Mouse (Mus musculus) heart, postnatal 10 days (tissue): ENCODE measurements at regions not wholly inside any gene's neighbourhood (a gene's known extent, or its start where the extent isn't known, plus 50 kb on each side); places are given as distances from the start of the nearest gene placed in this dataset.
"Not testable (repeated sequence)": the region's sequence is repeated elsewhere in the genome, so short reads cannot be mapped to it uniquely, and the experiment has no call there.

Experiments
- DNase-seq, 2 experiments: peaks; one replicate each; pipeline ENCODE4 v3.0.0; 2021
- intact Hi-C: fragments of 180-260 bp; cut with DNase I; formaldehyde crosslinking; loops from one replicate; pipeline ENCODE4 v1.15.1; 2025

GRCm38 (mm10) chr11:28075560-28075959 lies 264.1 kb downstream of the Gm6685 start:
- no peak for DNase-seq
- intact Hi-C loops, result no loop called here

- intact Hi-C loops, DNase-seq: not testable (repeated sequence)
Measured at GRCm38 (mm10) chr11:28036236-28036635, 303.4 kb downstream of the Gm6685 start.

- intact Hi-C loops, DNase-seq: not testable (repeated sequence)
Measured at GRCm38 (mm10) chr11:28035538-28035937, 304.1 kb downstream of the Gm6685 start.

GRCm38 (mm10) chr11:28022876-28023275 lies 316.8 kb downstream of the Gm6685 start:
- intact Hi-C loops, result loop anchor here (5.0 kb wide), 1 partner anchor 559 kb away; the partner anchor contains the start of gene Ccdc85a
- DNase-seq, result no peak

GRCm38 (mm10) chr11:28020762-28021161 lies 318.9 kb downstream of the Gm6685 start:
- no peak for DNase-seq
- intact Hi-C loops, result loop anchor here (5.0 kb wide), 1 partner anchor 562 kb away; the partner anchor contains the start of gene Ccdc85a
